Mouse (Mus musculus) olfactory bulb, adult 2 months (tissue): ENCODE data around the gene Xbp1.

Experiments
- CTCF ChIP-seq: fragments of 200-500 bp; IDR thresholded peaks from 2 replicates; pipeline ENCODE4 v1.5.1; 2012; ENCODE audit warnings: low read depth, mild to moderate bottlenecking, low read length, moderate library complexity; ENCODE audit not compliant: insufficient read depth
- POLR2A ChIP-seq: fragments of 200-500 bp; IDR thresholded peaks from 2 replicates; pipeline ENCODE4 v1.6.1; 2012; ENCODE audit warnings: mild to moderate bottlenecking, low read depth, low read length, moderate library complexity; ENCODE audit not compliant: insufficient read depth

- TF ChIP-seq CTCF (no peak), POLR2A (no peak)
Measured at GRCm38 (mm10) chr11:5517346-5517745, 3.1 kb upstream of the Xbp1 start.
